Mouse (Mus musculus): ENCODE measurements at regions not wholly inside any gene's neighbourhood (a gene's known extent, or its start where the extent isn't known, plus 50 kb on each side); places are given as distances from the start of the nearest gene placed in this dataset.
A peak's percentile ranks its signal among the peaks of the same experiment; 100 is the strongest.

DNA sequence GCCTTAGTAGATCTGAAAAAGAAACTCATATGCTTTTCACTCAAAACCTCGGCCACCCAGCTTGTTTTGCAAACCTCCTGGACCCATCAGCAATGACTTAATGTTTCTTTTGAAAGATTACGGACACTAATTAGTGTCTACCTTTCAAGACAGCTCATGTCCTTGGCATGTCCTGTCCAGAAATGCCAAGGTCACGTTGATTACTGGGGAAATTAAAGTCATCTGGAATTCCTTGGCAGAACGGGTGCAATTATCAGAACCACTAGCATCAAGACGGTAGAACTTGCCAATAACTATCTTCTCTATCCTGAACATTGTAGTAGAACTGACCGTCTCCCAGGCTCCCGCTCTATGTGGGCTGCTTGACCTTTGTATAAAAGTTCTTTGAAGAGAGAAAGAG, 166.8 kb upstream of the Cxadr start:
- no peaks in the 10 kb centered on the region for H3K27me3 ChIP-seq (ENCODE audit: control insufficient read depth, insufficient read depth, low read length)
- 90% methylated on average over 7 of the region's 7 CpGs for WGBS

DNA sequence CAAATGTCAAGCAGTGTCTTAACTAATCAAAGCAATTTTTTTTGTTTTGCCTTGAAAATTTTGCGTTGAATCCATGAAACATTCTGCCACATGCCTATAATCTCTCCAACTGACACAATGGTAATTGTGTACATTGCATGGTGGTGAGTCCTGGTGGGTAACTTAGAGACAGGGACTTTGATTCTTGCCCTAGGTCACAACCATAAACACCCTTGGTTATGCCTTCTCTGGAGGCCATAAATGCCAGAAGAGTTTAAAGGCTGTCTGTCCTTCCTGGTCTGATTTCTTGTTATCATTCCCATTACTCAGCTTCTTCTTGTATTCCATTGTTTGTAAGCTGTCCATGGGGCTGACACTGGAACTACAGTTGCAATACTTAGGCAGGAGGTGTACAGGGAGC, 179.6 kb upstream of the Cxadr start:
- ATAC-seq (ENCODE audit: insufficient read depth, low FRiP score, low TSS enrichment) (no peak), DNase-seq (ENCODE audit: low spot score) (no peak)
- Histone ChIP-seq H3K4me2 (ENCODE audit: low read depth) (no peak overlapping the region), H3K4me3 (ENCODE audit: low read depth, low read length) (no peak overlapping the region), H3K4me1 (ENCODE audit: control insufficient read depth, insufficient read depth, low read length) (no peaks in the 10 kb centered on the region), H3K9me3 (ENCODE audit: control insufficient read depth, low read length) (no peaks in the 10 kb centered on the region), H3K27ac (ENCODE audit: low read depth, low read length) (no peak overlapping the region), H3K9ac (ENCODE audit: low read length) (no peak overlapping the region), H3K36me3 (ENCODE audit: control insufficient read depth, insufficient read depth, low read length) (no peaks in the 10 kb centered on the region), H3K27me3 (ENCODE audit: control insufficient read depth, insufficient read depth, low read length) (no peaks in the 10 kb centered on the region)
- WGBS: 85% methylated on average over 1 of the region's 1 CpGs

More for the DNA sequence above, 166.8 kb upstream of the Cxadr start:
- H3K9me3 ChIP-seq (ENCODE audit: control insufficient read depth, low read length): no peaks in the 10 kb centered on the region
- H3K4me3 ChIP-seq (ENCODE audit: low read depth, low read length): no peak overlapping the region
- H3K27ac ChIP-seq (ENCODE audit: low read depth, low read length): no peak overlapping the region
- no peaks in the 10 kb centered on the region for H3K36me3 ChIP-seq (ENCODE audit: control insufficient read depth, insufficient read depth, low read length)
- no peak for ATAC-seq (ENCODE audit: insufficient read depth, low FRiP score, low TSS enrichment)
- no peak overlapping the region for H3K9ac ChIP-seq (ENCODE audit: low read length)
- H3K4me2 ChIP-seq (ENCODE audit: low read depth): no peak overlapping the region
- no peak for DNase-seq (ENCODE audit: low spot score)
- no peaks in the 10 kb centered on the region for H3K4me1 ChIP-seq (ENCODE audit: control insufficient read depth, insufficient read depth, low read length)

DNA sequence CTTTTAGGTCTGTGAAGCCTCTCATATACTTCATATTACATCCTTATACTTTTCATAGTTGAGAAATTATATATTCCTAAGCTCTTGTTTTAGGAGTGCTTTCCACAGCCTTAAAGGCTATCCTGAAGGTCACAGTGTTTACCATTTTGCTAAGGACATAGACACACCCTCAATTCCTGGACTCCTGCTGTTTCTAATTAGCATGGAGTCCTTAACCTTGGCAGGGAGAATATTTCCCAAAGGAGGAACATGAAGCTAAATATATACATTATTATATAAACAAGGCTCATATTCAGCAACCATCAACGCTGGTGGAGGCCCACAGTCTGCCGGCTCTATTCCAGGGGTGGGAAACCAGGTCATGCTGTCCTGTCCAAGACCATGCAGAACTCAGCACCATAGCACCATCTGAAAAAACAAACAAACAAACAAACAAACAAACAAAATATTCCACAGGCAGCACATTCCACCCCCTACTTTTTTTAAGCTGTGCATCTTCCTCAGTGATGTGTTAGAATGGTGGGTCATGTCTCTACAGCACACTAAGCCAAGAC, 180.9 kb upstream of the Cxadr start:
- no peak for DNase-seq (ENCODE audit: low spot score)
- H3K27me3 ChIP-seq (ENCODE audit: control insufficient read depth, insufficient read depth, low read length): no peaks in the 10 kb centered on the region
- WGBS: 88% methylated on average over 2 of the region's 2 CpGs

DNA sequence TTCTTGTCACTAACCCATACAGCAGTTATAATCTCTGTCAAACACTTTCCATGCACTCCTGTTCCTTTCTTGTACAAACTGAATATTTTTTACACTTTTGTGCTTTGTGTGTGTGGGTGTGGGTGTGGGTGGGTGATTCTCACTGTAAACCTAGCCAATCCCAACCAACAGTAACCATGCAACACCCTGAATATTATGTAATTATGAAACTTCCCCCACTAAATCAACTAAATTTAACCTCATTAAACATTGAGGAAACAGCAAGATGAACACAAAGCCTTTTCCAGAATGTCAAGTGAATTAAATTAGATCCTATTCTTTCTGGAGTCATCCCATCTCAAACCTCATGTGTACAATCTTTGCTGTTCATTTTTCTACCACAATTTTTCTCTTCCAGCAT, 197.0 kb upstream of the Cxadr start:
- no peak for ATAC-seq (ENCODE audit: insufficient read depth, low FRiP score, low TSS enrichment)
- H3K27me3 ChIP-seq (ENCODE audit: control insufficient read depth, insufficient read depth, low read length): no peaks in the 10 kb centered on the region

More for the DNA sequence above, 180.9 kb upstream of the Cxadr start:
- H3K4me1 ChIP-seq (ENCODE audit: control insufficient read depth, insufficient read depth, low read length): no peaks in the 10 kb centered on the region
- H3K4me2 ChIP-seq (ENCODE audit: low read depth): no peak overlapping the region
- H3K4me3 ChIP-seq (ENCODE audit: low read depth, low read length): no peak overlapping the region
- no peak overlapping the region for H3K9ac ChIP-seq (ENCODE audit: low read length)
- no peak overlapping the region for H3K27ac ChIP-seq (ENCODE audit: low read depth, low read length)
- no peaks in the 10 kb centered on the region for H3K36me3 ChIP-seq (ENCODE audit: control insufficient read depth, insufficient read depth, low read length)
- no peaks in the 10 kb centered on the region for H3K9me3 ChIP-seq (ENCODE audit: control insufficient read depth, low read length)
- ATAC-seq (ENCODE audit: insufficient read depth, low FRiP score, low TSS enrichment): no peak

DNA sequence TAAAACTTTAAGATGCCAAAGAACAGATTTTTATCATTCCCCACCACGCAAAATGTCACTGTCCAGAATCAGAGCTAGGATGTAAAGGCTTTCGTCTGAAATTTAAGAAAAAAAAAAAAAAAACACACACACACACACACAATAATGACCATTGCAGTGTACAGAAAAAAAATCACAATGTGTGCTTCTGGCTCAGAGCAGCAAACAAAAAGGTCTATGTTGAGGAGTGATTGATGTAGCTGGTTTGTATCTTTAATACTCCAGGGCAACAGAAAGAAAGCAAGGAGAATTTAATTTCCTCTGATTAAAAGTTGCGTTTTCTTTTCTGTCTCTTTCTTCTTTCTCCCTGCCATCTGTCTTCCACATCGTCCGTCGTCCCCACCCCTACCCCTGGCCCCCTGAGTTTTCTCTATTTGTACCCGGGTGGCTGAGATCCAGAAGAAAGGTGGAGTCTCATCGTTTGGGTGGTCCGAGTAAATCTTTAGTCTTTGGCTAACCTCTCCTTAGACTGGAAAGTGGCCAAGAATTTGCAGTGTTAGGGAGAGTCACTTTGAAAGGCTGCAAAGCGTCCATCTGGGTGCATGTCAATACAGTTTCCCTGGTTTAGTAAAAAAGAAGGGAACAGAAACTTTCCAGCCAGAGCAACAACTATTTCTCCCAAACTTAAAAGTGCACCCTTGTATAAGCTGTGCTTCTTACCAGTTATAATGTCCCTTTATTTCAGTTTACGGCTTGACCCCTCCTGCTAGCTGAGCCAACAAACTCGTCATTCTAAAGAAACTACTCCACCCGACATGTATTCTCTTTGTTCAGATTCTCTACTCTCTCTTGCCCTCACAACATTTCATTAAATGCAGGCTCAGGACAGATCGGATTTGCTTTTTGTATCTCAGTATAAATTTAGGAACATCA, 199.6 kb upstream of the Cxadr start:
- H3K4me1 ChIP-seq (ENCODE audit: control insufficient read depth, insufficient read depth, low read length): no peaks in the 10 kb centered on the region; the same call in 1 of the 2 replicates
- 26% methylated on average over 14 of the region's 14 CpGs for WGBS
- no peaks in the 10 kb centered on the region for H3K27me3 ChIP-seq (ENCODE audit: control insufficient read depth, insufficient read depth, low read length)
- no peak overlapping the region for H3K9ac ChIP-seq (ENCODE audit: low read length)
- no peaks in the 10 kb centered on the region for H3K9me3 ChIP-seq (ENCODE audit: control insufficient read depth, low read length)
- H3K4me3 ChIP-seq (ENCODE audit: low read depth, low read length): no peak overlapping the region
- no peaks in the 10 kb centered on the region for H3K36me3 ChIP-seq (ENCODE audit: control insufficient read depth, insufficient read depth, low read length)
- ATAC-seq (ENCODE audit: insufficient read depth, low FRiP score, low TSS enrichment): peak; percentile 82
- H3K27ac ChIP-seq (ENCODE audit: low read depth, low read length): no peak overlapping the region; the same call in 1 of the 2 replicates
- no peak overlapping the region for H3K4me2 ChIP-seq (ENCODE audit: low read depth)
- peak; percentile 60 for DNase-seq (ENCODE audit: low spot score)

More for the DNA sequence above, 197.0 kb upstream of the Cxadr start:
- no peak overlapping the region for H3K4me3 ChIP-seq (ENCODE audit: low read depth, low read length)
- no peaks in the 10 kb centered on the region for H3K4me1 ChIP-seq (ENCODE audit: control insufficient read depth, insufficient read depth, low read length)
- no peak overlapping the region for H3K4me2 ChIP-seq (ENCODE audit: low read depth)
- H3K27ac ChIP-seq (ENCODE audit: low read depth, low read length): no peak overlapping the region
- H3K9ac ChIP-seq (ENCODE audit: low read length): no peak overlapping the region
- H3K9me3 ChIP-seq (ENCODE audit: control insufficient read depth, low read length): no peaks in the 10 kb centered on the region
- no peak for DNase-seq (ENCODE audit: low spot score)
- no peaks in the 10 kb centered on the region for H3K36me3 ChIP-seq (ENCODE audit: control insufficient read depth, insufficient read depth, low read length)

DNA sequence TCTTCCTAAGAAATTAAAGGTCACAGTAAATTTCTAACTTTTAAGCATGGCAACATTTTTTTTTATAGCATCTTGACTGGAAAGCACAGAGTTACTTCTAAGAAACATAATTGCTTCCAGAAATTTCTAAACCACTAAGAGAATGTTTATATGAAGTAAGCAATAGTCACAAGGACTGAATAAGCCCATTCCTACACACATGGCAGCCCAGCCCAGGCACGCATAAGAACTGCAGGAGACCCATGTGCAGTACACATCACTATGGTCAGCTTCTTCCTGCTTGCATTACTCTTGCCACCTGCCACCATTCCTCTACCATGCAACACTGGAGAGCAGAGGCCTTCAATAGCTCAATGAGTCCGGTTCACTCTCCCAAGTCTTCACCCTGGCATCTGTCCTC, 201.4 kb upstream of the Cxadr start:
- no peak for ATAC-seq (ENCODE audit: insufficient read depth, low FRiP score, low TSS enrichment)
- WGBS: 84% methylated on average over 2 of the region's 2 CpGs
- Histone ChIP-seq H3K27me3 (ENCODE audit: control insufficient read depth, insufficient read depth, low read length) (no peaks in the 10 kb centered on the region), H3K9ac (ENCODE audit: low read length) (no peak overlapping the region), H3K4me3 (ENCODE audit: low read depth, low read length) (no peak overlapping the region), H3K4me1 (ENCODE audit: control insufficient read depth, insufficient read depth, low read length) (no peaks in the 10 kb centered on the region; the same call in 1 of the 2 replicates), H3K9me3 (ENCODE audit: control insufficient read depth, low read length) (no peaks in the 10 kb centered on the region), H3K27ac (ENCODE audit: low read depth, low read length) (no peak overlapping the region), H3K4me2 (ENCODE audit: low read depth) (no peak overlapping the region), H3K36me3 (ENCODE audit: control insufficient read depth, insufficient read depth, low read length) (no peaks in the 10 kb centered on the region)
- no peak for DNase-seq (ENCODE audit: low spot score)

DNA sequence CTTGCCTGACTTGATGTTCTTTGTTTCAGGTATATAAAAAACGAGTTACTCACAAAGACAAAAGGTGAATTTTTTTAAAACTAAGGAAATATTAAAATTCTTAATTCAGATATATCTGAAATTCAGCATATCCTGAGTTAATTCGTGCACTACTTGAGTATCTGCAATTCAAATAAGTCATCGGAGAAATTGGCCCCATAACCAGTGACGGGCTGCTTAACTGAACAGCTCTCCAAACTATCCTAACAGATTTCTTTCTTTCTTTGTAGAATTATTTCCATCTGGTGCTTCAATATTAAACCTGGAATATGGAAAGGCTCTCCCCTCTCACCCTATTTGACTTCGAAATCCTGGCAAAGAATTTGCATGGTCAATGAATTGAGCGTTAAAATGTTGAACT, 202.2 kb upstream of the Cxadr start:
- Histone ChIP-seq H3K4me3 (ENCODE audit: low read depth, low read length) (no peak overlapping the region), H3K36me3 (ENCODE audit: control insufficient read depth, insufficient read depth, low read length) (no peaks in the 10 kb centered on the region), H3K27me3 (ENCODE audit: control insufficient read depth, insufficient read depth, low read length) (no peaks in the 10 kb centered on the region), H3K27ac (ENCODE audit: low read depth, low read length) (no peak overlapping the region), H3K4me2 (ENCODE audit: low read depth) (no peak overlapping the region), H3K4me1 (ENCODE audit: control insufficient read depth, insufficient read depth, low read length) (no peaks in the 10 kb centered on the region; the same call in 1 of the 2 replicates), H3K9me3 (ENCODE audit: control insufficient read depth, low read length) (no peaks in the 10 kb centered on the region), H3K9ac (ENCODE audit: low read length) (no peak overlapping the region)
- DNase-seq (ENCODE audit: low spot score) (no peak), ATAC-seq (ENCODE audit: insufficient read depth, low FRiP score, low TSS enrichment) (no peak)
- WGBS: 84% methylated on average over 6 of the region's 6 CpGs

DNA sequence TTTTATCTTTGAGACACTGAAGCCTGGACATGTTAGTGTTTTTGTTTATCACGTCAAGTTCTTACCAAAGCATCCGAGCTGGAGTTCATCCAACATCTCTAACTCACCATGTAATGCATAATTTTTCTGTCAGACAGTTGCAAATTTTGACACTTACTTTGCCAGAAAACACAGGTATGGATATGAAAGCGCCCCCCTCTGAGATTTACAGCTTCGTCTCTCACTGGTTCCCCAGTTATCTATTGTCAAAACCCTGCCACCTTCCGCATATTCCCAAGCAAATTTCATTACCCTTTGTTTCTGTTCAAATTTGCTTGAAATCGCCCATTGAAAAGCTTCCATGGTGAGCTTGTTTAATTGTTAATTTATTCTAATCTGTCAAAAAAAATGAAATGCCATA, 202.7 kb upstream of the Cxadr start:
- Histone ChIP-seq H3K9me3 (ENCODE audit: control insufficient read depth, low read length) (no peaks in the 10 kb centered on the region), H3K27me3 (ENCODE audit: control insufficient read depth, insufficient read depth, low read length) (no peaks in the 10 kb centered on the region), H3K4me2 (ENCODE audit: low read depth) (no peak overlapping the region), H3K4me1 (ENCODE audit: control insufficient read depth, insufficient read depth, low read length) (no peaks in the 10 kb centered on the region; the same call in 1 of the 2 replicates), H3K4me3 (ENCODE audit: low read depth, low read length) (no peak overlapping the region), H3K9ac (ENCODE audit: low read length) (no peak overlapping the region), H3K27ac (ENCODE audit: low read depth, low read length) (no peak overlapping the region), H3K36me3 (ENCODE audit: control insufficient read depth, insufficient read depth, low read length) (no peaks in the 10 kb centered on the region)
- no peak for DNase-seq (ENCODE audit: low spot score)
- ATAC-seq (ENCODE audit: insufficient read depth, low FRiP score, low TSS enrichment): no peak
- WGBS: 84% methylated on average over 6 of the region's 6 CpGs

DNA sequence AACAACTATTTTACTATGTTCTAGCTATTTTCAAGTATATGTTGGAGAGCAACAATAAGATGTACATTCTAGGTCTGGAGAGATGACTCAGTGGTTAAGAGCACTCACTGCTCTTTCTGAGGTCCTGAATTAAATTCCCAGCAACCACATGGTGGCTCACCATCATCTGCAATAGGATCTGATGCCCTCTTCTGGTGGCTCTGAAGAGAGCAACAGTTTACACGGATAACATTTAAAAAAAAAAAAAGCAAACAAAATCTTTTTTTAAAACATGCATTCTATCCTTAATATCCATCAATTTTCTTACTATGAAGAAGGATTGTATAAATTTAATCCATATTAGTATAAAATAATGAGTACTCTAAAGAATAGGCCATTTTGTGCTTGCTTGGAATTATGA, 204.7 kb upstream of the Cxadr start:
- H3K36me3 ChIP-seq (ENCODE audit: control insufficient read depth, insufficient read depth, low read length): no peaks in the 10 kb centered on the region
- H3K27me3 ChIP-seq (ENCODE audit: control insufficient read depth, insufficient read depth, low read length): no peaks in the 10 kb centered on the region
- no peaks in the 10 kb centered on the region for H3K9me3 ChIP-seq (ENCODE audit: control insufficient read depth, low read length)
- no peak overlapping the region for H3K4me2 ChIP-seq (ENCODE audit: low read depth)
- no peak overlapping the region for H3K9ac ChIP-seq (ENCODE audit: low read length)
- WGBS: 47% methylated on average over 1 of the region's 1 CpGs
- H3K27ac ChIP-seq (ENCODE audit: low read depth, low read length): no peak overlapping the region
- no peak overlapping the region for H3K4me3 ChIP-seq (ENCODE audit: low read depth, low read length)
- H3K4me1 ChIP-seq (ENCODE audit: control insufficient read depth, insufficient read depth, low read length): no peaks in the 10 kb centered on the region; the same call in 1 of the 2 replicates
- DNase-seq (ENCODE audit: low spot score) (no peak), ATAC-seq (ENCODE audit: insufficient read depth, low FRiP score, low TSS enrichment) (no peak)
